Mouse (Mus musculus) gastrocnemius, adult 8-10 months (tissue): ENCODE measurements around the gene Clcf1. TPM values are rescaled to one million over a fixed set of nuclear protein-coding genes. Genes with fewer than 3 reads are reported as not detected.
"Not testable (repeated sequence)": the region's sequence is repeated elsewhere in the genome, so short reads cannot be mapped to it uniquely, and the experiment has no call there.

Source experiments
- DNase-seq, 2 experiments: peaks; one replicate each; pipeline ENCODE4 v3.0.0; 2022; ENCODE audit warnings: low spot score in 2 of 2
- microRNA-seq: library from miRNA; unstranded; fragments of <30 nt; microRNA quantifications from one replicate; pipeline ENCODE4 v1.2.0, GENCODE M21; 2022
- total RNA-seq, 4 experiments: library from RNA; stranded (reverse); gene quantifications; 2 replicates each; pipeline ENCODE4 v1.2.4; 2022

Gene Clcf1
- total RNA-seq, 4 experiments from 2014 or later, result 0.20 to 0.43 (median 0.22) TPM; not detected in 1

DNA sequence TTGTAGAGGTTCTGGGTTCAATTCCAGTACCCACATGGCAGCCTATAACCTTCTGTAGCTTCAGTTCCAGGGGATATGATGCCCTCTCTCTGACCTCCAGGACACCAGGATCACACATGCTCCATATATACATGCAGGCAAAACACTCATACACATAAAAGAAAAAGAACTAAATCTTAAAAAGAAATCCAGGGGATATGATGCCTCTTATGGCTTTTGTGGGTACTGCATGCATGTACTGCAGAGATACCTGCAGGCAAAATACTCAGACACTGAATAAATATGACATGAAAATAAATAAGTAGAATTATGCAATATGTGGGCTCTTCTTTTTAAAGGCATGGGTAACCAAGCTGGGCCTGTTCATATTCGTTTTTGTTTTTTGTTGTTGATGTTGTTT, 33.0 kb downstream of the Clcf1 start:
- no peak for DNase-seq

GRCm38 (mm10) chr19:4248683-4249082, 34.6 kb downstream of the Clcf1 start:
- DNase-seq, result not testable (repeated sequence)

- DNase-seq, result no peak
These were observed 40.2 kb downstream of the Clcf1 start for GRCm38 (mm10) chr19:4254230-4254629.

DNA sequence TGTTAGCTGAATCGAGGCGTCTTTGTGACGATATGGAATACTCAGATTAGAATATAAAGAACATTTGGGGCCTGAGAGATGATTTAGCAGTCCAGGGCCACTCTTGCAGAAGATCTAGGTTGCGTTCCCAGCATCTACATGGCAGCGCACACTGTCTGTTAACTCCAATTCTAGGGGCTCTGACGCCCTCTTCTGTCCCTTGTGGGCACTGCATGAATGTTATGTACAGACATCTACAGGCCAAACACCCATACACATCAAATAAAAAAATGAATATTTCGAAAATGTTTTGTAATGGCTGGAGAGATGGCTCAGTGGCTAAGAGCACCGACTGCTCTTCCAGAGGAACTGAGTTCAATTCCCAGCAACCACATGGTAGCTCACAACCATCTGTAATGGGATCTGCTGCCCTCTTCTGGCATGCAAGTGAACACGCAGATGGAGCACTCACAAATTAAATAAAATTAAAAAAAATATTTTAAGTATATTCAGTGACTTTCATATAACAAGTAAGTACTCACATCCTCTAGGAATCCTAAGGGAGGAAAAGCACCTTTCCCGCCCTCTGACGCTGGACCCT, 41.6 kb downstream of the Clcf1 start:
- DNase-seq, result no peak

- DNase-seq, result peak; percentile 89
These were observed 43.3 kb downstream of the Clcf1 start for GRCm38 (mm10) chr19:4257216-4257896.

- no peak for DNase-seq
These were observed 43.8 kb downstream of the Clcf1 start for GRCm38 (mm10) chr19:4257897-4258252.

DNA sequence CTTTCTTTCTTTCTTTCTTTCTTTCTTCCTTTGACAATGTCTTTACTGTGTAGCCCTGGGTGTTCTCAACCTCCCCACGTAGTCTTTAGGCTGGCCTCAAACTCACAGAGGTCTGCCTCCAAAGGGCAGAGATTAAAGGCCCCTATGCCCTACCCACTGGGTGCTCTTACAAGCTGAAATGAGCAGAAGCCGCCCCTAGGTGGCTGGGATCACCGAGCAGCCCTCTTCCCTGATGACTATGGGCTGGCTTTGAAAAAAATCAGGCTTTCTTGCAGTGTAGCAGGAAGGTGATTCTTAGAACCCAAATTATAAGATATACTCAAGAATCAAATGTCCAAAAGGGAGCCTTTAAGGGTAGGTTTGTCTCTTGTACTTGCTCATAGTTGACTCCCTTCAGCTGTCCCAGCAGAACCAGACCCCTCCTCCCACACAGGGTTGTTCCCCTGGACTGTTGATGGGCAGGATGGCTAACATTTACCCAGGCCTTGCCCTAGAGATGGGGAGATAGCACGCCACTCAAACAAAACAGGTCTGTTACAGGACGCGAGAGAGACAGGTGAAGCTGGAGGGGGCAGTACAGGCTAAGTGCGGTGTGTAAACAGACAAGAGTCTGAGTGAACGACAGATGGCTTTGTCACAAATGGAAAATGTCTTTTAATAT, 47.1 kb downstream of the Clcf1 start:
- no peak for DNase-seq

GRCm38 (mm10) chr19:4262756-4263155, 48.7 kb downstream of the Clcf1 start:
- no peak for DNase-seq

DNA sequence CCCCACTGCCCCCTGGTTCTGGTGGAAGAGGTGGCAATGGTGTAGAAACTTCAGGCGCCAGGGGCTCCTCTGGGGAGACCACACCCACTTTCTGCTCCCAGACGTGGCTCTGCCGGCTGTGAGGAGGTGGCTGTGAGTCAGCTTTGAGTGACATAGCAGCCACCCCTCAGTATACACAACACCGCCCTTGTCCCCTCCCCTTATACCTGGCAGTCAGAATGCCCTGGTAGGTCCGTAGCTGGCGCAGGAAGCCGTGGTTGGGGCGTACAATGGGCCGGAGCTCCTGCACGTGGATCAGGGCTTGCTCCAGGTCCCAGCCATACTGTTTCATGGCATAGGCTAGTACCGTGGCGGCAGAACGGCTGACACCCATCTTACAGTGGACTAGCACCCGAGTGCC, 49.7 kb downstream of the Clcf1 start:
- no peak for DNase-seq

- DNase-seq, result no peak
These were observed 50.2 kb downstream of the Clcf1 start for GRCm38 (mm10) chr19:4264171-4264780.

- no peak for DNase-seq
These were observed 51.9 kb downstream of the Clcf1 start for GRCm38 (mm10) chr19:4265956-4266355.

DNA sequence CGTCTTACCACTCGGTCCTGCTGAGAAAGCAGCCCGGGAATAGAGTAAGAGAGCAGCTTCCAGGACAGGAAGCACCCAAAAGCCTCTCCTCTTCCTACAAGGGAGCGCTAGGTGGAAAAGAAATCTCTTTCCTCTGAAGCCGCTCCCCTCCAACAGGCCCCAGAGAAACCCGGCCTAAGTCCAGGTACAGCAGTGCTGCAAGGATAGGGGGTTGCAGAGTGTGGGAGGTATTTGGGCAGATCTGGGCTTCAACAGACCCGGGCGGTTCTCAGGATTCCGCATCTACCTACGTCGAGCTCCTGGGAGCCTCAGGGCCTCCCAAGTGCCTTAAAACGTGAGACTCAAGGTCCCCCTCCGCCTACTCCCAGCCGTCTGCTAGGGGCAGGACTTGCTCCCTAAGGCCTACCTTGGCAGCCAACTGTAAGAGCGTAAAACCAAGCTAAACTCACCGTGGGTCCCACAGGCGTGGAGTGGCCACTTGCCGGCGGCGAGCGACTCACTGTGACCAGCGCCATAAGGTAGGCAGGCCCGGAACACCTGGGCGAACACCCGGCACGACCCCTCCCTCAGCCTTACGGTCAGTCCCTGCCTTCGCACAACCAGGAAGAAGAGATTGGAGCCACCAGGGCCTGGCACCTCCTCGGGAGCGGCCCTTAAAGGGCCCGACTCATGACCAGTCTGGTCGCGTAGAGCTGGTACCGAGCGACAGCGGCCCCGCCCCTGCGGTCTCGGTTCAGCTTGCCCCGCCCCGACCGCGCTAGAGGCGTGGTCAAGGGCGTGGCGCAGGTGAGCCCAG, 54.7 kb downstream of the Clcf1 start, which contains the start of gene Ssh3:
Ssh3 (minus strand) TSS at position 615 of the 796 bp plus-strand sequence.
- DNase-seq, result peak; percentile 30 to 55

- DNase-seq, result no peak
These were observed 56.1 kb downstream of the Clcf1 start for GRCm38 (mm10) chr19:4270187-4270586.

DNA sequence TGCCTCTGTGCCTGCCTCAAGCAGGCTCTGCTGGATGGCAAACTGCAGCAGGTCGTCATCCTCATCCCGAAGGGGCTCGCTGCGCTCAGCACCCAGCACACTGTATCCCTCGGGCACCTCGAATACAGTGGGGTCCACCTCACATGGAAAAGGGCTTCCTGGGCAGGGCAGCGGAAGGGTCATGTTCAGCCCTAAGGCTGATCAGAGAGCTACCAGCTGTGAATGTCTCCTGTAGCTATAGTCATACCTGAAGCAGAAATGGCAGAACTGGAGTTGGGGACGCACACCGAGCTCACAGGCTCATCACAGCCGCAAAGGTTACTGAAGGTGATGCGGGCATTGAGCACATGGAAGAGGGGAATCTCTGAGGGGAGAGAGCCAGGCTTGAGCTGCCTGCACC, 56.9 kb downstream of the Clcf1 start:
- DNase-seq, result no peak

Small RNAs within 50 kb of the gene (microRNA-seq; reads per million reads assigned to microRNA genes)
- gene Gm26115 (not detected), gene Mir6985 (not detected)

Other genes starting within 250 kb of the Clcf1 start
- under 1 TPM in 3 of 4 experiments, not detected in 1; 0.19 to 0.62 (median 0.52) TPM for gene Aldh3b2, start 241.9 kb upstream of the Clcf1 start, total RNA-seq
- 1 to 10 TPM; 1.1 to 1.7 (median 1.5) TPM for gene Acy3, start 227.7 kb upstream of the Clcf1 start, total RNA-seq
- under 1 TPM in 1 of 4 experiments, not detected in 3; 0.16 TPM for gene Tbx10, start 221.5 kb upstream of the Clcf1 start, total RNA-seq
- 10 to 100 TPM; 19.0 to 24.8 (median 22.8) TPM for gene Nudt8, start 213.7 kb upstream of the Clcf1 start, total RNA-seq
- gene Gm49405, start 213.6 kb upstream of the Clcf1 start, total RNA-seq, result under 1 TPM; 0.12 to 0.39 (median 0.15) TPM
- 1 to 10 TPM in 1 of 4 experiments, under 1 TPM in 3; 0.36 to 1.2 (median 0.73) TPM for gene Doc2g, start 210.9 kb upstream of the Clcf1 start, total RNA-seq
- 100 to 1,000 TPM; 435 to 477 (median 462) TPM for gene Ndufv1, start 201.4 kb upstream of the Clcf1 start, total RNA-seq
- gene Gstp1, start 176.3 kb upstream of the Clcf1 start, total RNA-seq, result 100 to 1,000 TPM; 411 to 453 (median 419) TPM
- gene Gstp2, start 168.2 kb upstream of the Clcf1 start, total RNA-seq, result 100 to 1,000 TPM; 240 to 258 (median 250) TPM
- not detected for gene Gstp3, start 154.7 kb upstream of the Clcf1 start, total RNA-seq
- not detected for gene Cabp2, start 132.7 kb upstream of the Clcf1 start, total RNA-seq
- 10 to 100 TPM; 14.0 to 20.3 (median 18.0) TPM for gene Cdk2ap2, start 117.1 kb upstream of the Clcf1 start, total RNA-seq
- gene Pitpnm1, start 114.2 kb upstream of the Clcf1 start, total RNA-seq, result 1 to 10 TPM; 1.1 to 3.3 (median 2.4) TPM
- gene Aip, start 88.4 kb upstream of the Clcf1 start, total RNA-seq, result 10 to 100 TPM; 85.7 to 96.3 (median 90.3) TPM
- gene Gpr152, start 74.5 kb upstream of the Clcf1 start, total RNA-seq, result not detected
- not detected for gene Cabp4, start 70.2 kb upstream of the Clcf1 start, total RNA-seq
- gene Coro1b, start 65.6 kb upstream of the Clcf1 start, total RNA-seq, result 10 to 100 TPM; 10.4 to 13.2 (median 11.6) TPM
- under 1 TPM in 2 of 4 experiments, not detected in 2; 0.27 to 0.38 TPM for gene Ptprcap, start 60.6 kb upstream of the Clcf1 start, total RNA-seq
- 10 to 100 TPM; 18.6 to 28.4 (median 25.7) TPM for gene Rps6kb2, start 50.9 kb upstream of the Clcf1 start, total RNA-seq
- gene Carns1, start 38.8 kb upstream of the Clcf1 start, total RNA-seq, result 10 to 100 TPM; 23.8 to 33.0 (median 24.9) TPM
- gene Tbc1d10c, start 23.0 kb upstream of the Clcf1 start, total RNA-seq, result 1 to 10 TPM; 6.6 to 8.6 (median 7.9) TPM
- gene Ppp1ca, start 22.2 kb upstream of the Clcf1 start, total RNA-seq, result 100 to 1,000 TPM; 198 to 243 (median 235) TPM
- gene Rad9a, start 12.6 kb upstream of the Clcf1 start, total RNA-seq, result 1 to 10 TPM; 1.7 to 3.6 (median 2.3) TPM
- gene AC109138.7, start 119 bp downstream of the Clcf1 start, total RNA-seq, result not detected
- gene Pold4, start 17.7 kb downstream of the Clcf1 start, total RNA-seq, result 10 to 100 TPM; 13.1 to 19.4 (median 17.3) TPM
- 1 to 10 TPM; 2.3 to 5.8 (median 2.9) TPM for gene Ssh3, start 54.9 kb downstream of the Clcf1 start, total RNA-seq
- under 1 TPM in 1 of 4 experiments, not detected in 3; 0.63 TPM for gene Ankrd13d, start 68.9 kb downstream of the Clcf1 start, total RNA-seq
- gene Grk2, start 92.0 kb downstream of the Clcf1 start, total RNA-seq, result 10 to 100 TPM; 55.7 to 65.2 (median 62.1) TPM
- gene Kdm2a, start 184.0 kb downstream of the Clcf1 start, total RNA-seq, result 10 to 100 TPM; 30.2 to 37.7 (median 37.2) TPM
- gene Rhod, start 225.2 kb downstream of the Clcf1 start, total RNA-seq, result under 1 TPM; 0.39 to 0.64 (median 0.55) TPM